Mouse (Mus musculus) hindbrain, postnatal 0 days (tissue): ENCODE measurements around the gene Ptprg. TPM values are rescaled to one million over a fixed set of nuclear protein-coding genes. Genes with fewer than 3 reads are reported as not detected.

ENCODE experiments used
- ATAC-seq: fragments of 200-750 bp; cut with Nextera tagmentation; 2 replicates; pipeline ENCODE4 v1.8.0; 2017; ENCODE audit warnings: mild to moderate bottlenecking, moderate TSS enrichment, moderate library complexity
- DNase-seq: peaks from one replicate; pipeline ENCODE4 v3.0.0-alpha.2; 2015; ENCODE audit warnings: low spot score
- H3K27ac ChIP-seq: fragments of 300-500 bp; sonication (generic); 2 replicates; pipeline ENCODE4 v1.5.1; 2014; ENCODE audit warnings: mild to moderate bottlenecking
- H3K27me3 ChIP-seq: fragments of 300-500 bp; sonication (generic); 2 replicates; pipeline ENCODE4 v1.6.1; 2014; ENCODE audit warnings: low read length, mixed read lengths; ENCODE audit not compliant: insufficient read depth
- H3K36me3 ChIP-seq: fragments of 300-500 bp; sonication (generic); 2 replicates; pipeline ENCODE4 v1.6.1; 2014; ENCODE audit warnings: low read length, mixed read lengths; ENCODE audit not compliant: insufficient read depth
- H3K4me1 ChIP-seq: fragments of 300-500 bp; sonication (generic); 2 replicates; pipeline ENCODE4 v1.6.1; 2014; ENCODE audit warnings: antibody characterized with exemption, low read length, mixed read lengths; ENCODE audit not compliant: insufficient read depth
- H3K4me2 ChIP-seq: fragments of 300-500 bp; sonication (generic); 2 replicates; pipeline ENCODE4 v1.6.1; 2014; ENCODE audit warnings: low read depth, mild to moderate bottlenecking, low read length, moderate library complexity, mixed read lengths
- H3K4me3 ChIP-seq: fragments of 300-500 bp; sonication (generic); 2 replicates; pipeline ENCODE4 v1.5.1; 2014; ENCODE audit warnings: low read length
- H3K9ac ChIP-seq: fragments of 300-500 bp; sonication (generic); replicated peaks from 2 replicates; pipeline ENCODE4 v1.6.1; 2014; ENCODE audit warnings: mild to moderate bottlenecking, low read length, moderate library complexity, mixed read lengths
- H3K9me3 ChIP-seq: fragments of 300-500 bp; sonication (generic); 2 replicates; pipeline ENCODE4 v1.6.1; 2016; ENCODE audit warnings: low read length, mixed read lengths
- CTCF ChIP-seq: IDR thresholded peaks from 2 replicates; pipeline ENCODE4 v1.5.1; 2016; ENCODE audit warnings: antibody characterized with exemption, control low read depth, low read depth
- WGBS: fragments of 180-500 bp; shearing (Covaris S2); extraction: QIAGEN DNeasy Blood & Tissue Kit; methylation state at CpG from one replicate; pipeline ENCODE4 v1.1.7; 2014; 5-methylcytosine and 5-hydroxymethylcytosine counted together
- polyA plus RNA-seq: library from polyadenylated mRNA; unstranded; fragments of >200 nt; fragmentation: Nextera tagmentation; extraction: Ambion mirVana; gene quantifications from 2 replicates; pipeline ENCODE4 v1.2.1, GENCODE M21; 2015
- total RNA-seq: library from RNA; depleted of rRNA; stranded (reverse); fragments of >200 nt; gene quantifications from 2 replicates; pipeline ENCODE4 v1.2.3, GENCODE M21; 2014

Ptprg gene
- total and polyA plus RNA-seq, 2 experiments from 2014 or later = 33.0 to 101 TPM

- H3K27me3 ChIP-seq = no peaks in the 10 kb centered on the region
- no peaks in the 10 kb centered on the region for H3K36me3 ChIP-seq
- H3K4me2 ChIP-seq = no peak overlapping the region
- no peaks in the 10 kb centered on the region for H3K9me3 ChIP-seq
- TF ChIP-seq CTCF = no peak
- no peak overlapping the region for H3K27ac ChIP-seq
- DNase-seq = no peak
- no peak for ATAC-seq
- no peak overlapping the region for H3K4me3 ChIP-seq
- 73% methylated on average over 4 of the region's 4 CpGs for WGBS
- no peak overlapping the region for H3K9ac ChIP-seq
- H3K4me1 ChIP-seq = peaks cover 8% of the 10 kb centered on the region
Measured at GRCm38 (mm10) chr14:11678201-11678600, 124.9 kb downstream of the Ptprg start.

- Histone ChIP-seq H3K4me1 (peaks cover 20% of the 10 kb centered on the region), H3K4me3 (no peak overlapping the region), H3K36me3 (no peaks in the 10 kb centered on the region), H3K27me3 (no peaks in the 10 kb centered on the region), H3K4me2 (no peak overlapping the region), H3K9ac (no peak overlapping the region), H3K27ac (no peak overlapping the region), H3K9me3 (no peaks in the 10 kb centered on the region)
- TF ChIP-seq CTCF = no peak
- DNase-seq (no peak), ATAC-seq (no peak)
- WGBS = 79% methylated on average over 3 of the region's 3 CpGs
Measured at GRCm38 (mm10) chr14:11679741-11680140, 126.4 kb downstream of the Ptprg start.

GRCm38 (mm10) chr14:11680621-11681020, 127.3 kb downstream of the Ptprg start:
- Histone ChIP-seq H3K4me1 (peaks cover 20% of the 10 kb centered on the region), H3K9me3 (no peaks in the 10 kb centered on the region), H3K27me3 (no peaks in the 10 kb centered on the region), H3K9ac (no peak overlapping the region), H3K36me3 (no peaks in the 10 kb centered on the region), H3K27ac (no peak overlapping the region), H3K4me2 (no peak overlapping the region), H3K4me3 (no peak overlapping the region)
- WGBS = 69% methylated on average over 2 of the region's 2 CpGs
- ATAC-seq (no peak), DNase-seq (no peak)
- no peak for TF ChIP-seq CTCF

- Histone ChIP-seq H3K36me3 (no peaks in the 10 kb centered on the region), H3K27ac (no peak overlapping the region), H3K4me2 (no peak overlapping the region), H3K27me3 (no peaks in the 10 kb centered on the region), H3K4me3 (no peak overlapping the region), H3K9me3 (no peaks in the 10 kb centered on the region), H3K4me1 (peaks cover 20% of the 10 kb centered on the region), H3K9ac (no peak overlapping the region)
- WGBS = 26% methylated on average over 3 of the region's 3 CpGs
- no peak for DNase-seq
- ATAC-seq = no peak
- no peak for TF ChIP-seq CTCF
Measured at GRCm38 (mm10) chr14:11682441-11682840, 129.1 kb downstream of the Ptprg start.

- Histone ChIP-seq H3K4me1 (peaks cover 25% of the 10 kb centered on the region), H3K4me2 (no peak overlapping the region), H3K36me3 (no peaks in the 10 kb centered on the region), H3K27ac (peak overlapping the region; percentile 11; the same call in 1 of the 2 replicates), H3K9ac (no peak overlapping the region), H3K9me3 (no peaks in the 10 kb centered on the region), H3K4me3 (no peak overlapping the region), H3K27me3 (no peaks in the 10 kb centered on the region)
- DNase-seq (peak; percentile 38), ATAC-seq (peak; percentile 34; the same call in 1 of the 2 replicates)
- WGBS = 31% methylated on average over 10 of the region's 10 CpGs
- TF ChIP-seq CTCF = no peak
Measured at GRCm38 (mm10) chr14:11683386-11684081, 130.2 kb downstream of the Ptprg start.

- ATAC-seq (no peak), DNase-seq (no peak)
- WGBS = 41% methylated on average over 2 of the region's 2 CpGs
- H3K36me3 ChIP-seq = no peaks in the 10 kb centered on the region
- no peaks in the 10 kb centered on the region for H3K9me3 ChIP-seq
- H3K4me2 ChIP-seq = no peak overlapping the region
- no peak overlapping the region for H3K4me3 ChIP-seq
- H3K9ac ChIP-seq = no peak overlapping the region
- no peaks in the 10 kb centered on the region for H3K27me3 ChIP-seq
- TF ChIP-seq CTCF = no peak
- no peak overlapping the region for H3K27ac ChIP-seq
- H3K4me1 ChIP-seq = peaks cover 28% of the 10 kb centered on the region
Measured at GRCm38 (mm10) chr14:11684104-11684503, 130.8 kb downstream of the Ptprg start.

- H3K4me2 ChIP-seq = no peak overlapping the region
- H3K27ac ChIP-seq = no peak overlapping the region
- no peaks in the 10 kb centered on the region for H3K36me3 ChIP-seq
- WGBS = 80% methylated on average over 1 of the region's 1 CpGs
- H3K9ac ChIP-seq = no peak overlapping the region
- ATAC-seq (no peak), DNase-seq (no peak)
- TF ChIP-seq CTCF = no peak
- H3K9me3 ChIP-seq = no peaks in the 10 kb centered on the region
- H3K27me3 ChIP-seq = no peaks in the 10 kb centered on the region
- peaks cover 21% of the 10 kb centered on the region for H3K4me1 ChIP-seq
- H3K4me3 ChIP-seq = no peak overlapping the region
Measured at GRCm38 (mm10) chr14:11687541-11687940, 134.2 kb downstream of the Ptprg start.
